Mouse (Mus musculus): ENCODE results near the gene Lrmda. TPM values are rescaled to one million over a fixed set of nuclear protein-coding genes. Genes with fewer than 3 reads are reported as not detected.

Lrmda gene
- total and polyA plus RNA-seq, 3 experiments = 0.43 to 1.1 (median 1.0) TPM

DNA sequence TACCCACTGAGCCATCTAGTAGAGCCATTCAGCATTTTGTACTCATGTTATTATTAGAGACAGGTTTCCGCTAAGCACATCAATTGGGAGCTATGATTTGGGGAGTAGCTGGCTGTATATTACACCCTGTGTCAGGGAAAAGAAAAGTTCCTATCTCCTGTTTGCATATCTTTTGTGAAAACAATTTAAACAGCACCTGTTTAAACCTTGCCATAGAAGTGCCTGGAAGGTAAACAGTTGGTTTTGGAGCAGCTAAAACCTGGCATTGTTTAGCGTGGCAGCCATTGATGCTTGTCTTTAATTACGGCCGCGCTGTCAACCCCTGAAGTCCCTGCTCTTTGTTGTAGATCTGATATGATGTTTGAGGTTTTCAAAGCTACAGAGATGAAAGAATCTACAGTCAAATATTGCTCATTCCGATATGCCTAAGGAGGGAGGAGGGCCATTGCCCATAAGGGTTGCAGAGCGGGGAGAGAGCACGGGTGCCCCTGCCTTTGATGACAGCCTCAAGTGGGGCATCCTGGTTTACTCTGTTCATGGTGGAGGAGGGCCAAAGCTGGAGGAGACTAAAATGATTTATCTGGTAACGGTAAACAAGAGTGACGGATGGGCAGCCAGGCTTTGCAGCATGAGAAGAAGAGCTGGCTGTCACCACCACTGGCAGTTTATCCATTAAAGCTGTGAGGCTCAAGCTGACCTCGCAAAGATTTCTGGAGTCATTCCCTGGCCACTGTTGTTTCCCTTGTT, 306.9 kb downstream of the Lrmda start:
- no peak for DNase-seq
- H3K27me3 ChIP-seq (ENCODE audit: control insufficient read depth, insufficient read depth, low read length) = no peaks in the 10 kb centered on the region; the same call in 1 of the 2 replicates
- H3K27ac ChIP-seq = no peak overlapping the region
- no peaks in the 10 kb centered on the region; the same call in 1 of the 2 replicates for H3K4me1 ChIP-seq (ENCODE audit: control insufficient read depth, insufficient read depth, low read length)
- WGBS = 58% methylated on average over 11 of the region's 11 CpGs
- no peak overlapping the region for H3K4me3 ChIP-seq
- H3K36me3 ChIP-seq (ENCODE audit: control insufficient read depth, insufficient read depth, low read length) = no peaks in the 10 kb centered on the region
- intact Hi-C loops (cut with DNase I) = no loop called here
- no peak overlapping the region for H3K9ac ChIP-seq (ENCODE audit: low read depth, low read length)
- no peaks in the 10 kb centered on the region for H3K79me2 ChIP-seq (replicated peaks; ENCODE audit: control insufficient read depth, insufficient read depth, low read length)
- TF ChIP-seq EP300 (IDR thresholded peaks at IDR 0.05; ENCODE audit: insufficient read depth, low read depth, low read length) (no peak), CTCF (IDR thresholded peaks at IDR 0.05) (no peak), POLR2A (IDR thresholded peaks at IDR 0.05; ENCODE audit: insufficient read depth, low read depth, low read length) (no peak)

DNA sequence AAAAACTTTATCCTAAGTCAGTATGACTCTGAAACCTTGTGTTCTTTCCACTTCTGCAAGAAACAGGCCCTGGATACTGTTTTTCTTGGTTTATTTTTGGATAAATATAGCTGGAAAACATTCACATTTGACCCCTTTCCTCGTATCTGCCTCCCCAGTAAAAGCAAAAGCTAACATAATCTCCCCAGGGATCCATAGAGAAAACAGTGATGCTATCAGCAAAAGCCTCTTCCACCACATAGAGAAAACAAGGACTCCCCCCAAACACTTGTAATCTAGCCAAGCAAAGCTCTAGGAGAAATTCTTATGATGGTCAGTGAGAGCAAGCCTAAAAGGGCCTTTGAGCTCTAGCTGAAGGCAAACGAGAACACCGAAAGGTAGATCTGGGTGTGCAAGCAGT, 309.7 kb downstream of the Lrmda start:
- Histone ChIP-seq H3K27ac (peak overlapping the region; percentile 21; the same call in 1 of the 2 replicates), H3K27me3 (ENCODE audit: control insufficient read depth, insufficient read depth, low read length) (no peaks in the 10 kb centered on the region; the same call in 1 of the 2 replicates), H3K4me1 (ENCODE audit: control insufficient read depth, insufficient read depth, low read length) (no peaks in the 10 kb centered on the region; the same call in 1 of the 2 replicates), H3K4me3 (no peak overlapping the region), H3K36me3 (ENCODE audit: control insufficient read depth, insufficient read depth, low read length) (no peaks in the 10 kb centered on the region), H3K79me2 (replicated peaks; ENCODE audit: control insufficient read depth, insufficient read depth, low read length) (no peaks in the 10 kb centered on the region), H3K9ac (ENCODE audit: low read depth, low read length) (no peak overlapping the region)
- DNase-seq = no peak
- no peak for TF ChIP-seq CTCF (IDR thresholded peaks at IDR 0.05)
- TF ChIP-seq EP300 (IDR thresholded peaks at IDR 0.05; ENCODE audit: insufficient read depth, low read depth, low read length) = no peak
- no peak for TF ChIP-seq POLR2A (IDR thresholded peaks at IDR 0.05; ENCODE audit: insufficient read depth, low read depth, low read length)
- WGBS = 69% methylated on average over 3 of the region's 3 CpGs
- intact Hi-C loops (cut with DNase I) = no loop called here

DNA sequence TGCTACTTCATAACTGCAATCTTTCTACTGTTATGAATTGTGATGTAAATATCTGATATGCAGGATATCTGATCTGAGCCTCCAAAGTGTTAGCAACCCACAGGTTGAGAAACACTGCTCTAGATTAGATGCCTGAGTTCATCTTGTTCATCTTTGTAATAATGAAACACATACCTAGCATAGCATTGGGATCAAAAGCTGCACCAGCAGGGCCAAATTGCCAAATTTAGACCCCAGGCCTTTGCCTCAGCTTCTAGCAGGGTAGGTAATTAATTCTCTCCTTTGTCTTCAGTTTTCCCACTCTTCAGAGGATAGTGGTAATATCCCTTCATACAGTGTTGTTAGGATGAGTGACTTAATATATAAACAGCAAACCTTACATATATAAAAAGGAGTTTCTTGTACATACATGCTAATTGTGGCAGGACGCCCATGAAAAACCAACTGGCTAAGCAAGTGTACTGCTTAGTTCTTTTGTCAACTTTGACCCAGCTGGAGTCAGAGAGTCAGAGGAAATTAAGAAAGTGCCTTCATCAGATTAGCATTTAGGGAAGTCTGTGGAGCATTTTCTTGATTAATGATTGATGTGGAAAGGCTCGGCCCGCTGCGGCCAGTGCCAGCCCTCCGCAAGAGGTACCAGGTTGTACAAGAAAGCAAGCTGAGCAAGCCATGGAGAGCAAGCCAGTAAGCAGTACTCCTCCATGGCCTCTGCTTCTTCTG, 315.7 kb downstream of the Lrmda start:
- no peak overlapping the region for H3K27ac ChIP-seq
- no peak for DNase-seq
- WGBS = 96% methylated on average over 5 of the region's 5 CpGs
- H3K4me3 ChIP-seq = no peak overlapping the region
- H3K36me3 ChIP-seq (ENCODE audit: control insufficient read depth, insufficient read depth, low read length) = no peaks in the 10 kb centered on the region
- H3K9ac ChIP-seq (ENCODE audit: low read depth, low read length) = no peak overlapping the region
- no peaks in the 10 kb centered on the region; the same call in 1 of the 2 replicates for H3K27me3 ChIP-seq (ENCODE audit: control insufficient read depth, insufficient read depth, low read length)
- H3K4me1 ChIP-seq (ENCODE audit: control insufficient read depth, insufficient read depth, low read length) = no peaks in the 10 kb centered on the region; the same call in 1 of the 2 replicates
- intact Hi-C loops (cut with DNase I) = no loop called here
- no peak for TF ChIP-seq POLR2A (IDR thresholded peaks at IDR 0.05; ENCODE audit: insufficient read depth, low read depth, low read length)
- no peak for TF ChIP-seq EP300 (IDR thresholded peaks at IDR 0.05; ENCODE audit: insufficient read depth, low read depth, low read length)
- no peak for TF ChIP-seq CTCF (IDR thresholded peaks at IDR 0.05)
- H3K79me2 ChIP-seq (replicated peaks; ENCODE audit: control insufficient read depth, insufficient read depth, low read length) = no peaks in the 10 kb centered on the region

GRCm38 (mm10) chr14:22339176-22339575, 319.7 kb downstream of the Lrmda start:
- Histone ChIP-seq H3K27ac (no peak overlapping the region), H3K9ac (ENCODE audit: low read depth, low read length) (no peak overlapping the region), H3K4me3 (no peak overlapping the region), H3K27me3 (ENCODE audit: control insufficient read depth, insufficient read depth, low read length) (no peaks in the 10 kb centered on the region), H3K4me1 (ENCODE audit: control insufficient read depth, insufficient read depth, low read length) (no peaks in the 10 kb centered on the region), H3K79me2 (replicated peaks; ENCODE audit: control insufficient read depth, insufficient read depth, low read length) (no peaks in the 10 kb centered on the region), H3K36me3 (ENCODE audit: control insufficient read depth, insufficient read depth, low read length) (no peaks in the 10 kb centered on the region)
- 79% methylated on average over 6 of the region's 6 CpGs for WGBS
- intact Hi-C loops (cut with DNase I) = no loop called here
- TF ChIP-seq CTCF (IDR thresholded peaks at IDR 0.05) (no peak), POLR2A (IDR thresholded peaks at IDR 0.05; ENCODE audit: insufficient read depth, low read depth, low read length) (no peak), EP300 (IDR thresholded peaks at IDR 0.05; ENCODE audit: insufficient read depth, low read depth, low read length) (no peak)
- no peak for DNase-seq

DNA sequence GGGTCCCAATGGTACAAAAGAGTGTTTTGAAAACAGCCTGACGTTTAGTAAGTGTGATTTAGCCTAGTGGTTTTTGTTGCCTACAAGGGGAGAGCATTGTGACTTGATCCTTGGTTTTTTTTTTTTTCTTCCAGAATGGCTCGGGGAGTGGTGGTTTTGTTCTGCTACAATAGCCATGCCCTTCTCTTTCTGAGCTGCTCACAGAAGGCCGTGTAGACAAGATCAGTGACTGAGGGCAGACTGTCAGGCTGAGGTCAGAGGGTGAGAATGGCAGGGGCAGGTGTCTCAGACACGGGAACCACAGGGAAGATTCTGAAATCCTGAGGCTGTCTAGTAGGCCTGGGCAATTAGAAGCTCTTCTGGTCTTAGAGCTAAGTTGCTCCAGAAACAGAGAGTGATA, 323.8 kb downstream of the Lrmda start:
- Histone ChIP-seq H3K4me1 (ENCODE audit: control insufficient read depth, insufficient read depth, low read length) (no peaks in the 10 kb centered on the region), H3K27ac (no peak overlapping the region), H3K27me3 (ENCODE audit: control insufficient read depth, insufficient read depth, low read length) (no peaks in the 10 kb centered on the region), H3K4me3 (no peak overlapping the region), H3K36me3 (ENCODE audit: control insufficient read depth, insufficient read depth, low read length) (no peaks in the 10 kb centered on the region), H3K9ac (ENCODE audit: low read depth, low read length) (no peak overlapping the region), H3K79me2 (replicated peaks; ENCODE audit: control insufficient read depth, insufficient read depth, low read length) (no peaks in the 10 kb centered on the region)
- no peak for DNase-seq
- intact Hi-C loops (cut with DNase I) = no loop called here
- no peak for TF ChIP-seq EP300 (IDR thresholded peaks at IDR 0.05; ENCODE audit: insufficient read depth, low read depth, low read length)
- TF ChIP-seq POLR2A (IDR thresholded peaks at IDR 0.05; ENCODE audit: insufficient read depth, low read depth, low read length) = no peak
- TF ChIP-seq CTCF (IDR thresholded peaks at IDR 0.05) = no peak
- 71% methylated on average over 4 of the region's 4 CpGs for WGBS

DNA sequence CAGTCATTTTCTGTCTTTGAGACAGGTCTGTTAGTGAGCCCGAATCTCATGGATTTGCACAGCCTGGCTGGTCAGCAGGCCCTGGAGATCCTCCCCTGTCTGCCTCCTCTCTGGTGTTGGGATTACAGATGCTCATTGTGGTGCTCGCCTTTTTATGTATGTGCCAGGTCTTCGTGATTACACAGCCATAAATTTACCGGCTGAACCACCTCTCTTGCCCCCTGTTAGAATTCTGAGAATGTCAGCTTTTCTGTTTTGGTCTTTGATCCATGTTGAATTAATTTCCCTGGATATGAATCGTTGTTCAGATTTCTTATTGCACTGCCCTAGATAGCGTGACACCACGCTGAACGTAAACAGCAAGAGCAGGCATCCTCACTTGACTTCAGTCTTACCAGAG, 325.7 kb downstream of the Lrmda start:
- no peaks in the 10 kb centered on the region for H3K79me2 ChIP-seq (replicated peaks; ENCODE audit: control insufficient read depth, insufficient read depth, low read length)
- no peaks in the 10 kb centered on the region for H3K36me3 ChIP-seq (ENCODE audit: control insufficient read depth, insufficient read depth, low read length)
- H3K27me3 ChIP-seq (ENCODE audit: control insufficient read depth, insufficient read depth, low read length) = no peaks in the 10 kb centered on the region
- H3K4me3 ChIP-seq = no peak overlapping the region
- no peak overlapping the region for H3K9ac ChIP-seq (ENCODE audit: low read depth, low read length)
- no peaks in the 10 kb centered on the region for H3K4me1 ChIP-seq (ENCODE audit: control insufficient read depth, insufficient read depth, low read length)
- TF ChIP-seq CTCF (IDR thresholded peaks at IDR 0.05) = no peak
- no peak for TF ChIP-seq EP300 (IDR thresholded peaks at IDR 0.05; ENCODE audit: insufficient read depth, low read depth, low read length)
- TF ChIP-seq POLR2A (IDR thresholded peaks at IDR 0.05; ENCODE audit: insufficient read depth, low read depth, low read length) = no peak
- H3K27ac ChIP-seq = no peak overlapping the region
- WGBS = 86% methylated on average over 8 of the region's 8 CpGs
- no peak for DNase-seq
- intact Hi-C loops (cut with DNase I) = no loop called here

Data from heart, adult 2 months (tissue).